ENCODE assay signal across 23 mouse cellular contexts in the genomic region with DNA sequence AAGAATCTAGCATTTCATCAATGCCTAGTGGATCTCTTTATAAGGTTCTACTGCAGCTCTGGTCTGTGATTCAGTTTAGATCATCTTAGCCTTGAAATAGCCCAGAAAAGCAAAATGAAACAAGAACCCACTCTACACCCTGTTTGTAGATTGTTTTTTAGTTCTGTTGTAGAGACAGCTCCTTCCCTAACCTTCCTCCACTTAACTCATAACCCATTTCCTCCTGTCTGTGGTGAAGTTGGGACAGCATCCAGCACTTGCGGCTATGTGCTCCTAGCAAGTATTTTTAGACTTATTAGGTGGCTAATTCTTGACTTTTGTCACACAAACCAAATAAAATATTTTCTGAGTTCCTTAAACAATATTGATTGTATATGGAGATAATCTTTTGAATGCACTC.
DNase-seq lines count a peak whose midpoint lies in the region; ATAC-seq lines count a peak whose summit lies in the region.
"Had no signal": no experiment of that assay in that cellular context is flagged by ENCODE, and none has a peak within 500 bp of the region (broad histone marks: within the 10 kb centered on the region; RNA-seq: fewer than 3 reads in every experiment).

No protein-coding gene starts in this region.

- ATAC-seq in common myeloid progenitor, adult 5-6 weeks (replicated peaks; ENCODE audit: low read depth, poor library complexity, severe bottlenecking) = peak; percentile 89
- ATAC-seq in hematopoietic stem cell, adult 5-6 weeks (replicated peaks in 1 of 2; ENCODE audit: insufficient read depth in 1 of 2, low FRiP score in 2 of 2, low TSS enrichment in 1 of 2, low read depth in 1 of 2, poor library complexity in 2 of 2, severe bottlenecking in 2 of 2) = peak; percentile 89 to 93
- peak; percentile 72 for ATAC-seq in megakaryocyte progenitor cell, adult 5-6 weeks (replicated peaks; ENCODE audit: poor library complexity)
- ATAC-seq: activated CD4-positive, CD25-positive, alpha-beta regulatory T cell, adult 4 months; CD4-positive, CD25-positive, alpha-beta regulatory T cell, adult 4 months; Patski had no signal

- intact Hi-C loops in left cerebral cortex, postnatal 10 days (cut with DNase I) = no loop called here

- no peaks in the 10 kb centered on the region for H3K36me3 ChIP-seq in heart, embryonic 10.5 days
- H3K36me3 ChIP-seq: G1E had no signal

- H3K9me3 ChIP-seq in heart, embryonic 10.5 days = no peaks in the 10 kb centered on the region

- 83% methylated on average over 1 of the region's 1 CpGs for WGBS in heart, embryonic 10.5 days

- H3K4me3 ChIP-seq in heart, embryonic 10.5 days = no peak overlapping the region

- no peaks in the 10 kb centered on the region for H3K27me3 ChIP-seq in heart, embryonic 10.5 days (ENCODE audit: insufficient read depth, poor library complexity, severe bottlenecking)
- H3K27me3 ChIP-seq: CH12.LX had no signal

- H3K27ac ChIP-seq in heart, embryonic 10.5 days = no peak overlapping the region

- H3K4me1 ChIP-seq in heart, embryonic 10.5 days = no peaks in the 10 kb centered on the region

- peak; percentile 46 for DNase-seq in 416B (ENCODE audit: low read depth)
- DNase-seq in testis, postnatal 10 days (ENCODE audit: low spot score) = no peak
- no peak for DNase-seq in heart, embryonic 10.5 days (ENCODE audit: low spot score)
- no peak for DNase-seq in left cerebral cortex, postnatal 10 days (ENCODE audit: extremely low spot score in 1 of 2, low spot score in 2 of 2)
- no peak for DNase-seq in heart, postnatal 4 days
- DNase-seq: adrenal gland, adult 2 months; adrenal gland, adult 8-10 months; adrenal gland, postnatal 10 days; adrenal gland, postnatal 14 days; adrenal gland, postnatal 25 days; adrenal gland, postnatal 36 days; B cell, adult 2 months; cerebellum, adult 11 months; cerebellum, adult 11-12 months; cerebellum, adult 18-20 months had no signal
